9 mouse cellular contexts compared by ENCODE assay signal in the genomic region with DNA sequence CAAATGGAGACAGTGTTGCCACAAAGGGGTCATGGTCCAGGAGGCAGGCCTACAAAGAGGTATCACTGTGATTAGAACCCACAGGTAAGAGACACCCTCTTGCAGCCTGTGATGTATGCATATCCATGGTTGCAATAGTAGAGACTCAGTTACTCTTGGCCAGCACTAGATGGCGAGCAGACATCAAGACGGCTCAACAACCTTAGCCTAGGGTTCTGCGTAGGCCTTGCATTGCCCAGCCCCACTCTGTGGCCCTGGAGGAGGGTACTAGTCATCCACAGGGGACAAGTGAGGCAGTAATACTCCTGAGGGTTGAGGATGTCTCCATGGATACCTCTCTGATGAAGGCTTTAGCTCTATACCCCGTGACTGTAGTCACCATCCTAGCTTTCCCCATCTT. TPM values are rescaled to one million over a fixed set of nuclear protein-coding genes. Genes with fewer than 3 reads are reported as not detected.
A peak's percentile ranks its signal among the peaks of the same experiment; 100 is the strongest.
DNase-seq lines count a peak whose midpoint lies in the region; ATAC-seq and TF ChIP-seq lines count a peak whose summit lies in the region.
"Had no signal": no experiment of that assay in that cellular context is flagged by ENCODE, and none has a peak within 500 bp of the region (broad histone marks: within the 10 kb centered on the region; RNA-seq: fewer than 3 reads in every experiment).

No protein-coding gene starts in this region.

- peak; percentile 41; the same call in 1 of the 2 replicates for TF ChIP-seq CTCF in brain, embryonic 14.5 days (IDR thresholded peaks at IDR 0.05; ENCODE audit: borderline replicate concordance, extremely low read depth, insufficient read depth, insufficient read length)

- ATAC-seq in megakaryocyte progenitor cell, adult 5-6 weeks (replicated peaks; ENCODE audit: poor library complexity): peak; percentile 83

- peak; percentile 9 to 11 for DNase-seq in cerebellum, postnatal 14 days
- DNase-seq in cerebellum, adult 9-10 months: no peak
- DNase-seq in left cerebral cortex, postnatal 4 days: peak; percentile 17
- no peak for DNase-seq in left cerebral cortex, postnatal 25 days (ENCODE audit: low spot score in 2 of 2)
- DNase-seq in brain, embryonic 14.5 days (ENCODE audit: low read depth): peak; percentile 54
- DNase-seq in testis, postnatal 14 days (ENCODE audit: low spot score): no peak
- DNase-seq in layer of hippocampus, postnatal 10 days (ENCODE audit: low spot score in 2 of 2): no peak

- intact Hi-C loops in left cerebral cortex, postnatal 4 days (cut with DNase I): loop anchor here (5.0 kb wide), 1 partner anchor 237 kb away; a partner anchor contains a TSS
- intact Hi-C loops in left cerebral cortex, postnatal 25 days (cut with DNase I): loop anchor here (2.0 kb wide), 1 partner anchor 241 kb away; no protein-coding TSS in a partner anchor

- TF ChIP-seq POLR2A in brain, embryonic 14.5 days (IDR thresholded peaks at IDR 0.05; ENCODE audit: borderline replicate concordance, extremely low read depth, insufficient read depth, insufficient read length, poor library complexity, severe bottlenecking): no peak

RNA-seq across cellular contexts. Expression of a gene that starts 44.1 kb away (rescaled TPM):
- not detected for total RNA-seq in left cerebral cortex, postnatal 4 days (2021)
- total RNA-seq in left cerebral cortex, postnatal 25 days (2021): not detected
- 0.04 TPM in 1 of 2 replicates, not detected in the other for polyA plus RNA-seq in brain, embryonic 14.5 days (2012; rRNA removed)
- total RNA-seq in megakaryocyte progenitor cell, adult 5-6 weeks (2015): 1.8 and 3.0 TPM in 2 replicates
- 1.3 TPM in 2 replicates for total RNA-seq in megakaryocyte progenitor cell, adult 5-6 weeks (2017)
- not detected for total RNA-seq in layer of hippocampus, postnatal 10 days (2021)
- polyA plus RNA-seq: embryonic facial prominence, embryonic 13.5 days had no signal

RNA-seq across cellular contexts. Expression of a gene that starts 59.0 kb away (rescaled TPM):
- under 1 TPM in 1 of 2 experiments, not detected in 1; 0.70 TPM for total RNA-seq in left cerebral cortex, postnatal 4 days (2021)
- not detected for total RNA-seq in left cerebral cortex, postnatal 25 days (2021)
- 0.42 and 0.54 TPM in 2 replicates for polyA plus RNA-seq in brain, embryonic 14.5 days (2012; rRNA removed)
- not detected in 2 replicates for total RNA-seq in megakaryocyte progenitor cell, adult 5-6 weeks (2015)
- total RNA-seq in megakaryocyte progenitor cell, adult 5-6 weeks (2017): not detected in 2 replicates
- total RNA-seq in layer of hippocampus, postnatal 10 days (2021): under 1 TPM in 1 of 2 experiments, not detected in 1; 0.54 TPM
- polyA plus RNA-seq: embryonic facial prominence, embryonic 13.5 days had no signal

Comparison
In these comparisons a context has a peak if more than half of its experiments do, and no peak if none do; other contexts are left out.
1. DNase-seq: peak in cerebellum, postnatal 14 days (2 of 2), left cerebral cortex, postnatal 4 days (single experiment) and brain, embryonic 14.5 days (single experiment); none in cerebellum, adult 9-10 months (single experiment), left cerebral cortex, postnatal 25 days (0 of 2), testis, postnatal 14 days (single experiment) and layer of hippocampus, postnatal 10 days (0 of 2).